Mouse (Mus musculus) megakaryocyte, embryonic 14.5 days (primary cell): Measurements from ENCODE around the gene Ykt6.
"Not testable (repeated sequence)": the region's sequence is repeated elsewhere in the genome, so short reads cannot be mapped to it uniquely, and the experiment has no call there.

Source experiments
- FLI1 ChIP-seq: IDR thresholded peaks from 2 replicates; pipeline ENCODE4 v1.6.1; 2012; ENCODE audit warnings: low read length, inconsistent platforms, mixed read lengths
- GATA1 ChIP-seq: IDR thresholded peaks from 3 replicates; pipeline ENCODE4 v1.6.1; 2012; ENCODE audit warnings: mixed read lengths, low read length, inconsistent platforms, borderline replicate concordance

DNA sequence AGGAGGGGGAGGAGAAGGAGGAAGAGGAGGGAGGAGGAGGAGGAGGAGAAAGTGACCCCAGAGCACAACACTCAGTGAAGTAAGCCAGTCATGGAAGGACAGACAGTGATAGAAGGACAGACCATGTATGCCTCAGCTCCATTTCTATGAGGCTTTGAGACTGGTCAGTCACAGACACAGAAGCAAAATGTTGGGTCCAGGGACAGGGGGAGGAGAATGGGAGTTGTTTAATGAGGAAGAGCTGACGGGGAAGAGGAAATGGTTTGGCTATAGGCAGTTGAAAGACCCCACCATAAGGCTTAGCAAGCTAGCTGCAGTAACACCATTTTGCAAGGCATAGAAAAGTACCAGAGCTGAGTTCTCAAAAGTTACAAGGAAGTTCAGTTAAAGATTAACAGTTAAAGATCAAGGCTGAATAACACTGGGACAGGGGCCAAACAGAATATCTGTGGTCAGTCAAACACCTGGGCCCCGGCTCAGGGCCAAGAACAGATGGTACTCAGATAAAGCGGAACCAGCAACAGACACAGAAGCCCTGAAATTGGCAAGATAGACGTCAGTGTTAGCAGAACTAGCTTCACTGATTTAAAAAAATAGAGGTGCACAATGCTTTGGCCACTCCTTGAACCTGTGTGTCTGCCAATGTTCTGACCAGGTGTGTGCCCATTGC lies 50.0 kb downstream of the Ykt6 start:
- not testable (repeated sequence) for TF ChIP-seq FLI1, GATA1
